Mouse (Mus musculus) layer of hippocampus, adult 9-11 months (tissue): ENCODE results near the gene Slc25a35.
"Not testable (repeated sequence)": the region's sequence is repeated elsewhere in the genome, so short reads cannot be mapped to it uniquely, and the experiment has no call there.

Source experiments
- DNase-seq: peaks from one replicate; pipeline ENCODE4 v3.0.0; 2022

Gene Slc25a35

GRCm38 (mm10) chr11:69008182-69009121 lies 40.5 kb downstream of the Slc25a35 start, which contains the start of gene Pfas:
TSS of gene Pfas (minus strand) at chr11:69008460.
- DNase-seq, result peak; percentile 88

GRCm38 (mm10) chr11:69009508-69009907 lies 41.6 kb downstream of the Slc25a35 start:
- no peak for DNase-seq

DNA sequence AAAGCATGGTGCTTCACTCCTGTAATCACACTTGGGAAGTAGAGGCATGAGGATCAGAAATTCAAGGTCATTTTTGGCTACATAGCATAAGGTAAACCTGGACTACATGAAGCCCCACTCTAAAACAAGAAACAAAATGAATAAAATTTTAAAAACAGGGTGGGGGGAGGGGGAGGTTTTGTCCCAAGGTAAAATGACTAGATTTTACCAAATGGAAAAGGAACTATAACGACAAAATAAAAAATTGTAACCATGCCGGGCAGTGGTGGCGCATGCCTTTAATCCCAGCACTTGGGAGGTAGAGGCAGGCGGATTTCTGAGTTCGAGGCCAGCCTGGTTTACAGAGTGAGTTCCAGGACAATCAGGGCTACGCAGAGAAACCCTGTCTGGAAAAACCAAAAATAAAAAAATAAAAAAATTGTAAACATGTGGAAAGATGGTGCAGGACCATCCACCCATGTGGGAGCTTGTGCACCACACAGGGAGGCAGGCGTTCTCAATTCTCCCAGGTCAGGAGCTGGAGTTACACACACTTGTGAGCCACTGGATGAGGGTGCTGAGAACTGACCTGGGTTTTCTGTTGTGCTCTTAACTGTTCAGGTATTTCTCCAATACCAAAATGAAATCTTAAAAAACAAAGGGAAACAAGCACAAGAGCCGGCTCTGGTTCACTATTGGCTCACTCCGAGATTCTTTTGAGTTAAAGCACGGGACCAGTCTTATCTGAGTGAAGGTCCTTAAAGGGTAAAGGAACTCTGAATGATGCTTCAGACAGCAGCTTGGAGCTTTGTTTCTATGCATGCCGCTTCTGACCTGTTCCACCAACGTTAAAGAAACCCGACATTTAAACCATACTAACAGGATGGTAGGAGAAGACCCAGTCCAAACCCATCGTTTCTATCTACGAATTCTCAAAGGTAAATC lies 42.7 kb downstream of the Slc25a35 start:
- DNase-seq, result no peak

- not testable (repeated sequence) for DNase-seq
These were observed 43.5 kb downstream of the Slc25a35 start for GRCm38 (mm10) chr11:69011445-69011844.

GRCm38 (mm10) chr11:69012071-69012601 lies 44.2 kb downstream of the Slc25a35 start:
- DNase-seq, result peak; percentile 93

GRCm38 (mm10) chr11:69015644-69016441 lies 47.9 kb downstream of the Slc25a35 start, which contains the start of gene Ctc1:
TSS of gene Ctc1 (plus strand) at chr11:69015911.
- DNase-seq, result peak; percentile 91

DNA sequence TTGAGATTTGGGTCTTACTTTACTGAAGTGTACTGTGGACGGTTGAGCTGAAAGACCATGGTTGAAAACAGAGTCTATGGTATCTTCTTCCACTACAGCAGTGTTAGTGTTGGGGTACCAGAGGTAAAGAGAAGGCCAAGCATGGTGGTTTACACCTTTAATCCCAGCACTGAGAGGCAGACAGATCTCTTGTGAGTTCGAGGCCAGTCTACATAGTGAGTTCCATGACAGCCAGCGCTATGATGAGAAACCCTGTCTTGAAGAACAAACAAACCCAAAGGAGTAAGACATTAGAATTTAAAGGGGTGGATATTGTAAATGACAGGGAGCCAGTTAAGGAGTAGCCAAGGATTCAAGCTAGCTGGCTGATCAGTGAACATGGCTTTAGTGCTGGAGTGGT lies 48.8 kb downstream of the Slc25a35 start:
- DNase-seq, result no peak

- DNase-seq, result no peak
These were observed 52.8 kb downstream of the Slc25a35 start for GRCm38 (mm10) chr11:69020691-69021090.
